Mouse (Mus musculus): Measurements from ENCODE around the gene Gm45785. TPM values are rescaled to one million over a fixed set of nuclear protein-coding genes. Genes with fewer than 3 reads are reported as not detected.

Gene Gm45785
- polyA plus RNA-seq, 1 experiment from 2014 or later: not detected

Other genes starting within 250 kb of the Gm45785 start
- gene Olfr61, start 227.4 kb downstream of the Gm45785 start, polyA plus RNA-seq (2016; fragmentation: Nextera tagmentation; extraction: Ambion mirVana): not detected in 2 replicates
- gene Olfr53, start 209.9 kb downstream of the Gm45785 start, polyA plus RNA-seq (2016; fragmentation: Nextera tagmentation; extraction: Ambion mirVana): not detected in 2 replicates
- gene Olfr539, start 196.4 kb downstream of the Gm45785 start, polyA plus RNA-seq (2016; fragmentation: Nextera tagmentation; extraction: Ambion mirVana): not detected in 2 replicates
- not detected in 2 replicates for gene Olfr45, start 174.4 kb downstream of the Gm45785 start, polyA plus RNA-seq (2016; fragmentation: Nextera tagmentation; extraction: Ambion mirVana)
- gene Olfr541, start 159.1 kb downstream of the Gm45785 start, polyA plus RNA-seq (2016; fragmentation: Nextera tagmentation; extraction: Ambion mirVana): not detected in 2 replicates
- gene Cyp2e1, start 92.6 kb downstream of the Gm45785 start, polyA plus RNA-seq (2016; fragmentation: Nextera tagmentation; extraction: Ambion mirVana): not detected in 2 replicates
- gene Syce1, start 68.5 kb downstream of the Gm45785 start, polyA plus RNA-seq (2016; fragmentation: Nextera tagmentation; extraction: Ambion mirVana): 0.13 and 0.31 TPM in 2 replicates
- gene Zfp941, start 34.2 kb downstream of the Gm45785 start, polyA plus RNA-seq (2016; fragmentation: Nextera tagmentation; extraction: Ambion mirVana): 7.0 and 7.4 TPM in 2 replicates
- gene Urah, start 21.3 kb downstream of the Gm45785 start, polyA plus RNA-seq (2016; fragmentation: Nextera tagmentation; extraction: Ambion mirVana): not detected in 2 replicates
- not detected in 2 replicates for gene Scgb1c1, start 10.8 kb downstream of the Gm45785 start, polyA plus RNA-seq (2016; fragmentation: Nextera tagmentation; extraction: Ambion mirVana)
- 0.13 TPM in 1 of 2 replicates, not detected in the other for gene Odf3, start 8.5 kb downstream of the Gm45785 start, polyA plus RNA-seq (2016; fragmentation: Nextera tagmentation; extraction: Ambion mirVana)
- gene Ric8a, start 626 bp upstream of the Gm45785 start, polyA plus RNA-seq (2016; fragmentation: Nextera tagmentation; extraction: Ambion mirVana): 60.3 and 65.6 TPM in 2 replicates
- 27.6 and 27.8 TPM in 2 replicates for gene Bet1l, start 1.2 kb upstream of the Gm45785 start, polyA plus RNA-seq (2016; fragmentation: Nextera tagmentation; extraction: Ambion mirVana)
- gene Psmd13, start 25.6 kb upstream of the Gm45785 start, polyA plus RNA-seq (2016; fragmentation: Nextera tagmentation; extraction: Ambion mirVana): 307 and 318 TPM in 2 replicates
- gene Sirt3, start 26.0 kb upstream of the Gm45785 start, polyA plus RNA-seq (2016; fragmentation: Nextera tagmentation; extraction: Ambion mirVana): 24.7 and 26.1 TPM in 2 replicates
- not detected in 2 replicates for gene Cox8b, start 44.1 kb upstream of the Gm45785 start, polyA plus RNA-seq (2016; fragmentation: Nextera tagmentation; extraction: Ambion mirVana)
- gene Nlrp6, start 64.6 kb upstream of the Gm45785 start, polyA plus RNA-seq (2016; fragmentation: Nextera tagmentation; extraction: Ambion mirVana): 0.13 and 0.17 TPM in 2 replicates
- 12.7 and 12.9 TPM in 2 replicates for gene Pgghg, start 85.1 kb upstream of the Gm45785 start, polyA plus RNA-seq (2016; fragmentation: Nextera tagmentation; extraction: Ambion mirVana)
- gene Ifitm5, start 94.0 kb upstream of the Gm45785 start, polyA plus RNA-seq (2016; fragmentation: Nextera tagmentation; extraction: Ambion mirVana): 0.78 and 1.4 TPM in 2 replicates
- not detected in 2 replicates for gene Gm45717, start 99.6 kb upstream of the Gm45785 start, polyA plus RNA-seq (2016; fragmentation: Nextera tagmentation; extraction: Ambion mirVana)
- gene Ifitm2, start 99.7 kb upstream of the Gm45785 start, polyA plus RNA-seq (2016; fragmentation: Nextera tagmentation; extraction: Ambion mirVana): 178 and 217 TPM in 2 replicates
- gene Ifitm1, start 110.9 kb upstream of the Gm45785 start, polyA plus RNA-seq (2016; fragmentation: Nextera tagmentation; extraction: Ambion mirVana): 5.8 and 6.2 TPM in 2 replicates
- 11.6 and 13.0 TPM in 2 replicates for gene Ifitm3, start 154.4 kb upstream of the Gm45785 start, polyA plus RNA-seq (2016; fragmentation: Nextera tagmentation; extraction: Ambion mirVana)
- not detected in 2 replicates for gene Ifitm6, start 161.6 kb upstream of the Gm45785 start, polyA plus RNA-seq (2016; fragmentation: Nextera tagmentation; extraction: Ambion mirVana)
- gene Gm17387, start 172.8 kb upstream of the Gm45785 start, polyA plus RNA-seq (2016; fragmentation: Nextera tagmentation; extraction: Ambion mirVana): not detected in 2 replicates
- gene B4galnt4, start 204.8 kb upstream of the Gm45785 start, polyA plus RNA-seq (2016; fragmentation: Nextera tagmentation; extraction: Ambion mirVana): 40.7 and 43.6 TPM in 2 replicates
- gene Pkp3, start 221.9 kb upstream of the Gm45785 start, polyA plus RNA-seq (2016; fragmentation: Nextera tagmentation; extraction: Ambion mirVana): 1.3 and 1.5 TPM in 2 replicates
- gene Sigirr, start 244.2 kb upstream of the Gm45785 start, polyA plus RNA-seq (2016; fragmentation: Nextera tagmentation; extraction: Ambion mirVana): 1.3 and 1.5 TPM in 2 replicates

All from forebrain, embryonic 12.5 days (tissue).